Mouse (Mus musculus) midbrain, embryonic 10.5 days (tissue): Measurements from ENCODE around the gene Ap3s2. TPM values are rescaled to one million over a fixed set of nuclear protein-coding genes. Genes with fewer than 3 reads are reported as not detected.

Source experiments
- DNase-seq: peaks from one replicate; pipeline ENCODE4 v3.0.0-alpha.2; 2017; ENCODE audit warnings: low spot score
- H3K27ac ChIP-seq: fragments of 300-500 bp; sonication (generic); replicated peaks from 2 replicates; pipeline ENCODE4 v1.5.1; 2016; ENCODE audit warnings: mild to moderate bottlenecking
- H3K27me3 ChIP-seq: fragments of 300-500 bp; sonication (generic); 2 replicates; pipeline ENCODE4 v1.6.1; 2016; ENCODE audit warnings: low read depth, mild to moderate bottlenecking; ENCODE audit not compliant: poor library complexity, severe bottlenecking
- H3K36me3 ChIP-seq: fragments of 300-500 bp; sonication (generic); 2 replicates; pipeline ENCODE4 v1.6.1; 2016; ENCODE audit warnings: mild to moderate bottlenecking, moderate library complexity
- H3K4me1 ChIP-seq: fragments of 300-500 bp; sonication (generic); 2 replicates; pipeline ENCODE4 v1.6.1; 2016
- H3K4me3 ChIP-seq: fragments of 300-500 bp; sonication (generic); 2 replicates; pipeline ENCODE4 v1.5.1; 2016; ENCODE audit warnings: mild to moderate bottlenecking, moderate library complexity
- H3K9me3 ChIP-seq: fragments of 300-500 bp; sonication (generic); replicated peaks from 2 replicates; pipeline ENCODE4 v1.6.1; 2016; ENCODE audit warnings: mild to moderate bottlenecking
- WGBS: fragments of 180-500 bp; shearing (Covaris S2); methylation state at CpG from one replicate; pipeline ENCODE4 v1.1.7; 2016; 5-methylcytosine and 5-hydroxymethylcytosine counted together
- polyA plus RNA-seq: library from polyadenylated mRNA; unstranded; fragments of >200 nt; fragmentation: Nextera tagmentation; extraction: Ambion mirVana; gene quantifications from 2 replicates; pipeline ENCODE4 v1.2.1, GENCODE M21; 2016

The Ap3s2 gene
- polyA plus RNA-seq, 1 experiment from 2014 or later = 52.3 TPM

DNA sequence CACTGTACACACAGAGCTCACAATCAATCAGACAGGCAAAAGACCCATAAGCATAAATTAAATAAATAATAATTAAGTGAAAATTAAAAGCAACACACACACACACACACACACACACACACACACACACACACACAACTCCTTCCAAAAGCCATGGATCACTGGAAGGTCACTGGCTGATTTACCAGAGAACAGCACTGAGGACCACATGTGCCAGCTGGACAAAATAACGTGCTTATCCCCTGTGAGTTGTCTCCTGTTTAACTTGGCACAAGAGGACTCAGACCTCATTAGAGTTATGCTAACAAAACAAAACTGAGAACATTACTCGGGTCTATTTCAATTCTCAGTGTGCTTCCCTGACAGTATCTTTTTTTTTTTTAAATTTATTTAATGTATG lies 13.1 kb downstream of the Ap3s2 start:
- H3K4me3 ChIP-seq = no peak overlapping the region
- no peaks in the 10 kb centered on the region for H3K4me1 ChIP-seq
- WGBS = 90% methylated on average over 2 of the region's 2 CpGs
- H3K9me3 ChIP-seq = no peaks in the 10 kb centered on the region
- H3K36me3 ChIP-seq = peaks cover 85% of the 10 kb centered on the region
- DNase-seq = no peak
- no peak overlapping the region for H3K27ac ChIP-seq
- H3K27me3 ChIP-seq = no peaks in the 10 kb centered on the region

DNA sequence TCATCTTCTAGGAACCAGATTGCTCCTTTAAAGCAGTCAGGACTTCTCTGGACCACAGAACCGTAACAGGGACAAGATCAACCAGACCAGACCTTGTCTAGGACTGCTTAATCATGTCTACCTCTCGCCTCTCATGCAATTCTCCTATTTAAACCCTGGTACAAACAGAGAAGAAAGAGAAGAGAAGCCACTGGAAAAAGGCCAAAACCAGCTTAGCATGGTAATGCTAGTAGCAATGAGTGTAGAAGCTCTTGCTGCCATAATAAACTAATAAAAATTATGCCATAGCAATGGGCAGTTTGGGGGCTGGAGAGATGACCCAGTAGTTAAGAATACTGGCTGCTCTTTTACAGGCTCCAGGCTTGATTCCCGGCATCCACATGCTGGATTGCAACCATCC lies 13.5 kb downstream of the Ap3s2 start:
- Histone ChIP-seq H3K27ac (no peak overlapping the region), H3K4me3 (no peak overlapping the region), H3K36me3 (peaks cover 87% of the 10 kb centered on the region), H3K4me1 (no peaks in the 10 kb centered on the region), H3K9me3 (no peaks in the 10 kb centered on the region), H3K27me3 (no peaks in the 10 kb centered on the region)
- WGBS = 91% methylated on average over 3 of the region's 3 CpGs
- no peak for DNase-seq

DNA sequence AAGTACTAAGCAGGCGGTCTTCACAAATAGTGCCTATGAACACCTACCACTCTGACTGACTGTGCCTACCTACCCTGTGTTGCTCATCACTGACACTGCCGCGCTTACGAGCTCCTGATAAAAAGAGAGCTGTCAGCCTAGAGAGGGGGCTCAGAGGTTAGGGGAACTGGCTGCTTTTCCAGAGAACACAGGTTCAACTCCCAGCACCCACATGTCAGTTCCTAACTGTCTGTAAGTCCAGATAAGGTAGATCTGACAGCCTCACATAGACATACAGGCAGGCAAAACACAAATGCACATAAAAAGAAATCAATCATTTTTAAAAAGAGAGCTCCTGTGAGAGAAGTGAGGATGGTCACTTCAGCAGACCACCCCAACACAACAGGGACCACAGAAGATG lies 15.3 kb downstream of the Ap3s2 start:
- no peaks in the 10 kb centered on the region for H3K27me3 ChIP-seq
- no peaks in the 10 kb centered on the region for H3K9me3 ChIP-seq
- H3K27ac ChIP-seq = no peak overlapping the region
- no peak for DNase-seq
- peaks cover 88% of the 10 kb centered on the region for H3K36me3 ChIP-seq
- WGBS = 95% methylated on average over 4 of the region's 4 CpGs
- H3K4me1 ChIP-seq = no peaks in the 10 kb centered on the region
- H3K4me3 ChIP-seq = no peak overlapping the region

DNA sequence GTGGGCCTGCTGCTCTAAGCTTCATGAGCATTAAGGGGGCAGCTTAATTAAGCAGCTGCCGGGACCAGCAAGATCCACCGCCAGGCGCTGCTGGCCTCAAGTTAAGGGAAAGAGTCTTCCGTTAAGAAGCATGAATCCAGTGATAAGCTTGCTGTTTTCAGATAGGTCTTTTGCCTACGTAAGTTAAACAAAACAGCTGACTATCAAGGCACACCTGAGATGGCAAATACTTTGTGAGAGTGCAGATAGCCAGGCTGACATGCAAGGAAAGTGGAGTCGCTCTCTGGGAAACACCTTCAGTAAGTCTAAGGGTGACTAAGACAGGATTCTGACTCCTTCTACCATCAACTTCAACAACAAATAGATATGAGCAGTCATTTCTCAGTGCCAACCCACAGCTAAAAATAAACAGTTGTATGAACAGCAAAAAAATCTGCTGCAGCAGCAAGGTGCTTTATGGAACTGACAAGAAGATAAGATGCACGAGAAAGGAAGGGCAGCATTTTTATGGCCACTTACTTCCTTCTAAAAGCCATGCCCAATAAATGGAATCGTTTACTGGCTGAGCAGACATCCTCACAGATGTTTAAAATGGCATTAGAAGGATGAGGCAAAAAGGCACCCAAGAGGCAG lies 17.2 kb downstream of the Ap3s2 start:
- peaks cover 89% of the 10 kb centered on the region for H3K36me3 ChIP-seq
- H3K4me1 ChIP-seq = no peaks in the 10 kb centered on the region
- no peak overlapping the region for H3K27ac ChIP-seq
- no peaks in the 10 kb centered on the region for H3K9me3 ChIP-seq
- 90% methylated on average over 8 of the region's 8 CpGs for WGBS
- no peak overlapping the region for H3K4me3 ChIP-seq
- no peak for DNase-seq
- H3K27me3 ChIP-seq = no peaks in the 10 kb centered on the region

DNA sequence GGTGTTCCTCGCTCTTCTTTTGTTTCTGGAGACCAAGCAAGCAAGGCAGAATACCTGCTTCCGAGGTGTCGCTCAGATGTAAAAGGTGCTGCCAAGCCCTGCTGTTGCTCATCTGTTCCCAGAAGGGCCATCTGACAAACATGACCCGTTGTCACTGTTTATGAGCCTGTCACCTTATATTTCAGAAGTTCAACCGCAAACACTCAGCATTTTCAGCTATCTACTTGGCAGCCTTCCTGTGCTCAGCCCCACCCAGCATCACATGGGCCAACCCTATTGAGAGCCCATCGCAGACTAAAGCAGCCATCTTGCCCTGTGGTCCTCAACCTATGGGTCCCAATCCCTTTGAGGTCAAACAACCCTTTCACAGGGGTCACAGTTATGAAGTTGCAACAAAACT lies 19.7 kb downstream of the Ap3s2 start:
- WGBS = 94% methylated on average over 6 of the region's 6 CpGs
- no peaks in the 10 kb centered on the region for H3K4me1 ChIP-seq
- DNase-seq = no peak
- no peaks in the 10 kb centered on the region for H3K27me3 ChIP-seq
- H3K36me3 ChIP-seq = peaks cover 85% of the 10 kb centered on the region
- no peak overlapping the region for H3K4me3 ChIP-seq
- H3K27ac ChIP-seq = no peak overlapping the region
- no peaks in the 10 kb centered on the region for H3K9me3 ChIP-seq

DNA sequence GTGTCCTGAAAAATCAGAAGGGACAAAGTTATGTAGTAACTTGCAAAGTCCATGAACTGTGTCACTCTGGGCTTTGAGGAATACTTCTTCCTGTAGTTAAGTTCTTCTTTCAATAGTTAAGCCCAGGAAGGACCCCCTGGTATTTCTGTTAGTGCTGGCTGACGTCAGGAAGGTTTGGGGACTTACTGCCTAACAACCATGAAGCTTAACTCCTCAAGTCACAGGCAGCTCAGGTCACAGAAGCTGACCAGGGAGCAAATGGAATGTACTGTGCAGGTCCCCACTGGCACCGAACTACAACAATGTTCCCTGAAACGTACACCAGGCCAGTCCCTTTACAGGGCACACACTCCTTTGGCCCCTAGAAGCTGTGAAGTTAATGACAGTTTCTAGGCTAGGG lies 25.2 kb downstream of the Ap3s2 start:
- no peaks in the 10 kb centered on the region for H3K27me3 ChIP-seq
- H3K4me3 ChIP-seq = no peak overlapping the region
- H3K4me1 ChIP-seq = no peaks in the 10 kb centered on the region
- H3K36me3 ChIP-seq = peaks cover 79% of the 10 kb centered on the region
- 82% methylated on average over 3 of the region's 3 CpGs for WGBS
- H3K27ac ChIP-seq = no peak overlapping the region
- no peaks in the 10 kb centered on the region for H3K9me3 ChIP-seq
- DNase-seq = no peak

DNA sequence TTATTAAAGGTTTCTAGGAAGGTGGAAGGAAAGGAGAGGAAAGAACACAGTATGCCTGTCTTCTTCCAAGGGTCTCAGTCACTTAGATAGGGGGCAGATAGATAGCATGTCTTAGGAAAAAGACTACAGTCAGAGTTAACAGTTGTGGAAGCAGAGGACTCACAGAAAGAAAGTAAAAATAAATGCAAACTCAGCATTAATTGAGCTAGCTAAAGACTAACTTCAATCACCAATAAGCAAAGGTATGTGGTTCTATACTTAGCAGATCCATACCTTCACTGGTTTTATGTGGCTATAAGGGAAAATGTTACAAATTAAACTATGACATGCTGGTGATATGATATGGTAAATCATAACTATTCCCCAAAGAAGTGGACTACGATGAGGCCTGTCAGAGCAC lies 25.7 kb downstream of the Ap3s2 start:
- H3K27me3 ChIP-seq = no peaks in the 10 kb centered on the region
- 91% methylated on average over 1 of the region's 1 CpGs for WGBS
- no peak overlapping the region for H3K27ac ChIP-seq
- H3K9me3 ChIP-seq = no peaks in the 10 kb centered on the region
- H3K4me3 ChIP-seq = no peak overlapping the region
- no peaks in the 10 kb centered on the region for H3K4me1 ChIP-seq
- H3K36me3 ChIP-seq = peaks cover 76% of the 10 kb centered on the region
- no peak for DNase-seq

DNA sequence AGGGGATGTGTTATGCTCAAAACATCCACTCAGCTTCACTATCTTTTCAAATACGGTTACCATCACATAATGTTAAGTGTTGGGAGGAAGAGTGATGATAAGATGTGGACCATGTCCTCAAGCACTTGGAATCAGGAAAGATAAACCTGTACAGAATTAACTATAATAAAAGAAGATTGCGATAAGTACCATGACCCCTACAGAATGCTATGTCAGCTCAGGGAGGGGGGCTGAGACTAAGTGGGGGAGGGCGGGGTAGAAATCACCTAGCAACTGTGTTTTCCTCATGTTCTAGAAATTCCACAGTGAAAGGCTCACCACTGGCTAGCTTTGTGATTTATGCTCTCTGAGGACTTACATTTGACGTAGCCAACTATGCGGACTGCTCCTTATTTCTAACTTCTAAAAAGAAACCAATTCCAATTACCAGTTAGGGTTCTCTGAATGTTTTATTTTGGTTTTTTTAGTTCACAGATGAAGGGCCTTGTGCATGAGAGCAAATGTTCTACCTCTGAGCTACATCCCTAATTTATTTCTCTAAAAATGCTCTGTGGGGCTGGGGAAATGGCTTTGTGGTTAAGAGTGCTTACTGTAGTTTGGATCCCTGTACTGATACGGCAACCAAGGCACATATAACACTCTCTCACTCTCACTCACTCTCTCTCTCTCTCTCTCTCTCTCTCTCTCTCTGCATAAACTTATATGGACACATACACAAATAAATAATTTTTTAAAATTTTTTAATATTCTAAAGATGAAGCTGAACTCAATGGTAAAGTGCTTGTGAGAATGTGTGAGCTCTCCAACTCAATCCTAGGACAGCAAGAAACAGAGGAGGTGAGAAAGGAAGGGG lies 27.6 kb downstream of the Ap3s2 start:
- H3K27ac ChIP-seq = no peak overlapping the region
- no peaks in the 10 kb centered on the region for H3K9me3 ChIP-seq
- no peak overlapping the region for H3K4me3 ChIP-seq
- H3K4me1 ChIP-seq = no peaks in the 10 kb centered on the region
- no peak for DNase-seq
- 89% methylated on average over 6 of the region's 6 CpGs for WGBS
- peaks cover 67% of the 10 kb centered on the region for H3K36me3 ChIP-seq
- no peaks in the 10 kb centered on the region for H3K27me3 ChIP-seq

DNA sequence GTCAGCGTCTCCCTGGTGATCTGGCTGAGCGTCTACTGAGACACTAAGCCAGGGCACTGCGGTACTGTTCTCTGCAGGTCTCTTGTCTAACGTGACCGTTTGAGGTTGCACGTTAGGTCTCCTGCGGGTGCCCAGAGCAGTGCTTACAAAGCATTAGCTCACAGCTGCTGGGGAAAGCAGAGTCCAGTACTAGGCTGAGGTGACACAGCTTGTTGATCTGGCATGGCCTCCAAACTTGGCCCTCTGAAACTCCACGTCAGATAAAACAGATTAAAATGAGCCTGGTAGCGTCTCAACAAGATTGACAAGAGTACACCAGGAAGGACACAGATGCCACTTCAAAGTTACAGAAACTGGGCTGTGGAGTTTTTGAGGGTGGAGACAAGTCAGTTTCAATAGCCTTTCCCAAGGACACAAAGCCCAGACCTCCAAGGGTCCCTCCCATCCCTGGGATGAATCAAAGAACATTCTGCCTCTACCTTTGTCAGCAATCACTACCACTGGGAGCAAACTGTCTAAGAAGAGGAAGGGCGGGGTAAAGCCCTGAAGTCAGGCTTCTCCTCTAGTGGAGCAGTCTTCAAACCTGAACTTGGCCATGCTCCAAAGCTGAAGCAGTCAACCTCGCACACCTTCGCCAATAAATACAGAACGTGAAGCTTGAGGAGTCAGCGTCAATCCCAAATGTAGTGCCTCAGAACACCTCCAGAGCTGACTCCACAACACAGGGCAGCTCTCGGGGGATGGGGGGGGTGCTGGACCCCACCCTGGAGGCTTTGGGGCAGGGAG lies 29.8 kb downstream of the Ap3s2 start:
- H3K4me1 ChIP-seq = no peaks in the 10 kb centered on the region
- H3K27me3 ChIP-seq = no peaks in the 10 kb centered on the region
- no peak for DNase-seq
- H3K9me3 ChIP-seq = no peaks in the 10 kb centered on the region
- 89% methylated on average over 15 of the region's 15 CpGs for WGBS
- no peak overlapping the region for H3K27ac ChIP-seq
- peaks cover 61% of the 10 kb centered on the region for H3K36me3 ChIP-seq
- no peak overlapping the region for H3K4me3 ChIP-seq

DNA sequence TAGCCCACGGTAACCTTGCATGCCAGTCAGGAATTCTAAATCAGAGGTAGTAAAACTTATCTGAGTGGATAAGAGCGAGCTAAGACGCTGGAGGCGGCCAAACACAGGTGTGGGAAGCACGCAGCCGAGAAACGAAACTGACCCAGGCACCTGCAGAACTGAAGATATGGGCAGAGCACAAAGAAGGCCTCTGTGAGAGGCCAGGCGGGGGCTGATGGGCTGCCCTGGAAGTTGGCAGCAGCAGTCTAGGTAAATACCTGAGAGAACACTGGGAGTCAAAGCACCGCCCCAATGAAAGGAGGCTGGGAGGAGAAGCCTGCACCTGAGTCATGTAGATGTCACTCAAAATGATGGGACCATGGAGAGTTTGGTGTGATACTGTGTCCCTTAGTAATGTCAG lies 31.8 kb downstream of the Ap3s2 start:
- no peak for DNase-seq
- Histone ChIP-seq H3K4me1 (no peaks in the 10 kb centered on the region), H3K9me3 (no peaks in the 10 kb centered on the region), H3K36me3 (peaks cover 51% of the 10 kb centered on the region), H3K27ac (no peak overlapping the region), H3K27me3 (no peaks in the 10 kb centered on the region), H3K4me3 (no peak overlapping the region)
- 92% methylated on average over 9 of the region's 9 CpGs for WGBS

DNA sequence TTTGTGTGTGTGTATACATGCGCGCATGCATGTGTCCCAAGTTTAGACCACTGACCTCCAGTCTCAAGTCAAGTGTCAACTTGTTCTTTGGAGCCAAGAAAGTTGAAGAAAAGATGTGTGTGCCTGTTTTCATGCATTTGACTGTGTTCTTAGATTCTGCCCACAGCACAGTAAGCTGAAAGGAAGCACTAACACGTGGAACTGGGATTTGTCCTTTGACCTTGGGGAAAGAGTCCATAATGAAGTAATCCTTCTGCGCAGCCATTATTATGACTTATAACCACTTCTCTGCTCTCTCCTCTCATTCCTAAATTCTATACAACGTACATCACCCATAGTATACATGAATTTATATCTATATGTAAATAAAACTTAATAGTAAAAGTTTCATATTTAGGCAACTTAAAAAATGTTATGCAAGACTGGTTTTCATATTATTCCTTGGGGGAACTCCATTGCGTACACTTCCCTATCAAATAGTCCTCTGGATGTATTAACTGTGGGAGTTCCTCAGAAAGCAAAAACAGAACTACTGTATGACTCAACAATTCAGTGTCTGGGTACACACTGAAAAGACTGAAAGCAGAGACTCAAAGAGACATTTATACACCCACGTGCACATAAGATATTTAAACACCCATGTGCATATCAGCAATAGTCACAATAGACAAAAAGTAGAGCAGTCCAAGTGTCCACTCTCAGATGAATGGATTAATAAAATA lies 36.7 kb downstream of the Ap3s2 start:
- H3K27me3 ChIP-seq = no peaks in the 10 kb centered on the region
- peaks cover 73% of the 10 kb centered on the region for H3K36me3 ChIP-seq
- no peak for DNase-seq
- 90% methylated on average over 7 of the region's 7 CpGs for WGBS
- H3K4me3 ChIP-seq = no peak overlapping the region
- H3K4me1 ChIP-seq = no peaks in the 10 kb centered on the region
- H3K27ac ChIP-seq = no peak overlapping the region
- no peaks in the 10 kb centered on the region for H3K9me3 ChIP-seq

DNA sequence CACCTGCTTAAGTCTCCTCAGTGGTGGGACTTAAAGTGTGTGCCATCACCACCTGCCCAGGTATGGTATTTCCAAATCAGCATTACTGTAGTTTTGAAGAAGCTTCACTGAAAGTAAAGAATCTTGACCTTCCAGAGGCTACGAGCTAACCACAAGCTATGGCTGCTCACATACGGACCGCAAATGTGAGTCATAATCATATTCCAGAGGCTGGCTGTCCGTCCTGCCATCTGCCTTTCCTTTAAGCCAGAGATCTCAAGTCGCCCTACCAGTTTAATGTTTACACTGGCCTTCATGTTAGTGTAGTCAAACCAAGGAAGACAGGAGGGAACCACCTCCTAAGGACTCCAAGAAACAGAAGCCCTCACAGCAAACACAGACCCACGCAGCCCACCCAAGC lies 38.5 kb downstream of the Ap3s2 start:
- Histone ChIP-seq H3K4me3 (no peak overlapping the region), H3K4me1 (no peaks in the 10 kb centered on the region), H3K27me3 (no peaks in the 10 kb centered on the region), H3K9me3 (no peaks in the 10 kb centered on the region), H3K36me3 (peaks cover 69% of the 10 kb centered on the region), H3K27ac (no peak overlapping the region)
- DNase-seq = no peak
- 93% methylated on average over 6 of the region's 6 CpGs for WGBS
